Mouse (Mus musculus): ENCODE measurements at regions not wholly inside any gene's neighbourhood (a gene's known extent, or its start where the extent isn't known, plus 50 kb on each side); places are given as distances from the start of the nearest gene placed in this dataset.

GRCm38 (mm10) chr8:128043392-128043791, 315.0 kb upstream of the Nrp1 start:
- no peak for DNase-seq (ENCODE audit: low spot score in 2 of 2)

GRCm38 (mm10) chr8:128056251-128056650, 302.2 kb upstream of the Nrp1 start:
- DNase-seq (ENCODE audit: low spot score in 2 of 2) = no peak

- DNase-seq (ENCODE audit: low spot score in 2 of 2) = no peak
Measured at GRCm38 (mm10) chr8:128057845-128058244, 300.6 kb upstream of the Nrp1 start.

- DNase-seq (ENCODE audit: low spot score in 2 of 2) = no peak
Measured at GRCm38 (mm10) chr8:128059817-128060216, 298.6 kb upstream of the Nrp1 start.

GRCm38 (mm10) chr8:128064211-128064610, 294.2 kb upstream of the Nrp1 start:
- no peak for DNase-seq (ENCODE audit: low spot score in 2 of 2)

GRCm38 (mm10) chr8:128065127-128065526, 293.3 kb upstream of the Nrp1 start:
- DNase-seq (ENCODE audit: low spot score in 2 of 2) = no peak

- no peak for DNase-seq (ENCODE audit: low spot score in 2 of 2)
Measured at GRCm38 (mm10) chr8:128065964-128066680, 292.3 kb upstream of the Nrp1 start.

- no peak for DNase-seq (ENCODE audit: low spot score in 2 of 2)
Measured at GRCm38 (mm10) chr8:128069749-128070148, 288.7 kb upstream of the Nrp1 start.

- no peak for DNase-seq (ENCODE audit: low spot score in 2 of 2)
Measured at GRCm38 (mm10) chr8:128075566-128075965, 282.8 kb upstream of the Nrp1 start.

GRCm38 (mm10) chr8:128076226-128076625, 282.2 kb upstream of the Nrp1 start:
- no peak for DNase-seq (ENCODE audit: low spot score in 2 of 2)

- DNase-seq (ENCODE audit: low spot score in 2 of 2) = no peak
Measured at GRCm38 (mm10) chr8:128078740-128079139, 279.7 kb upstream of the Nrp1 start.

GRCm38 (mm10) chr8:128085800-128086199, 272.6 kb upstream of the Nrp1 start:
- no peak for DNase-seq (ENCODE audit: low spot score in 2 of 2)

GRCm38 (mm10) chr8:128087500-128087899, 270.9 kb upstream of the Nrp1 start:
- DNase-seq (ENCODE audit: low spot score in 2 of 2) = no peak

- peak in 1 of 2 experiments; percentile 5 for DNase-seq (ENCODE audit: low spot score in 2 of 2)
Measured at GRCm38 (mm10) chr8:128092826-128093225, 265.6 kb upstream of the Nrp1 start.

- no peak for DNase-seq (ENCODE audit: low spot score in 2 of 2)
Measured at GRCm38 (mm10) chr8:128095451-128095850, 263.0 kb upstream of the Nrp1 start.

GRCm38 (mm10) chr8:128097601-128098000, 260.8 kb upstream of the Nrp1 start:
- DNase-seq (ENCODE audit: low spot score in 2 of 2) = no peak

- DNase-seq (ENCODE audit: low spot score in 2 of 2) = no peak
Measured at GRCm38 (mm10) chr8:128103380-128103779, 255.0 kb upstream of the Nrp1 start.

GRCm38 (mm10) chr8:128106569-128106968, 251.8 kb upstream of the Nrp1 start:
- no peak for DNase-seq (ENCODE audit: low spot score in 2 of 2)

GRCm38 (mm10) chr8:128107041-128107440, 251.4 kb upstream of the Nrp1 start:
- DNase-seq (ENCODE audit: low spot score in 2 of 2) = no peak

GRCm38 (mm10) chr8:128109036-128109435, 249.4 kb upstream of the Nrp1 start:
- DNase-seq (ENCODE audit: low spot score in 2 of 2) = no peak

GRCm38 (mm10) chr8:128111132-128111531, 247.3 kb upstream of the Nrp1 start:
- DNase-seq (ENCODE audit: low spot score in 2 of 2) = no peak

- DNase-seq (ENCODE audit: low spot score in 2 of 2) = no peak
Measured at GRCm38 (mm10) chr8:128113116-128113515, 245.3 kb upstream of the Nrp1 start.

GRCm38 (mm10) chr8:128141290-128141966, 217.0 kb upstream of the Nrp1 start:
- no peak for DNase-seq (ENCODE audit: low spot score in 2 of 2)
